Mouse (Mus musculus) thymus, adult 2 months (tissue): ENCODE results near the gene Ckb. TPM values are rescaled to one million over a fixed set of nuclear protein-coding genes. Genes with fewer than 3 reads are reported as not detected.

Experiments
- DNase-seq: peaks from one replicate; pipeline ENCODE4 v3.0.0; 2021
- H3K27ac ChIP-seq: fragments of 200-500 bp; 2 replicates; pipeline ENCODE4 v1.5.1; 2012; ENCODE audit warnings: low read length, control low read depth; ENCODE audit not compliant: control insufficient read depth, insufficient read depth
- H3K27me3 ChIP-seq: fragments of 200-500 bp; 2 replicates; pipeline ENCODE4 v1.6.1; 2012; ENCODE audit warnings: mild to moderate bottlenecking, low read length, moderate library complexity, mixed read lengths; ENCODE audit not compliant: control insufficient read depth, insufficient read depth
- H3K36me3 ChIP-seq: fragments of 200-500 bp; 2 replicates; pipeline ENCODE4 v1.6.1; 2012; ENCODE audit warnings: mild to moderate bottlenecking, low read length, moderate library complexity; ENCODE audit not compliant: control insufficient read depth, insufficient read depth
- H3K4me1 ChIP-seq: fragments of 200-500 bp; replicated peaks from 2 replicates; pipeline ENCODE4 v1.6.1; 2012; ENCODE audit warnings: low read length; ENCODE audit not compliant: control insufficient read depth, insufficient read depth
- H3K4me3 ChIP-seq: fragments of 200-500 bp; 2 replicates; pipeline ENCODE4 v1.5.1; 2012; ENCODE audit warnings: mild to moderate bottlenecking, low read length, control low read depth, moderate library complexity; ENCODE audit not compliant: control insufficient read depth, insufficient read depth
- CTCF ChIP-seq: fragments of 200-500 bp; IDR thresholded peaks from 2 replicates; pipeline ENCODE4 v1.5.1; 2012; ENCODE audit warnings: mild to moderate bottlenecking, control low read depth, low read length, moderate library complexity, borderline replicate concordance; ENCODE audit not compliant: control insufficient read depth, poor library complexity, insufficient read depth; ENCODE audit errors: extremely low read depth
- POLR2A ChIP-seq: fragments of 200-500 bp; IDR thresholded peaks from 2 replicates; pipeline ENCODE4 v1.6.1; 2012; ENCODE audit warnings: mild to moderate bottlenecking, low read length, control low read depth, moderate library complexity; ENCODE audit not compliant: control insufficient read depth, poor library complexity, insufficient read depth; ENCODE audit errors: extremely low read depth
- WGBS: fragments of 180-500 bp; shearing (Covaris S2); methylation state at CpG from one replicate; pipeline ENCODE4 v1.1.7; 2018; 5-methylcytosine and 5-hydroxymethylcytosine counted together
- polyA plus RNA-seq: library from polyadenylated mRNA; depleted of rRNA; stranded (reverse); fragments of >200 nt; gene quantifications from 2 replicates; pipeline ENCODE4 v1.2.3, GENCODE M21; 2012; rRNA removed

Ckb gene
- polyA plus RNA-seq, 1 experiment = 119 TPM

DNA sequence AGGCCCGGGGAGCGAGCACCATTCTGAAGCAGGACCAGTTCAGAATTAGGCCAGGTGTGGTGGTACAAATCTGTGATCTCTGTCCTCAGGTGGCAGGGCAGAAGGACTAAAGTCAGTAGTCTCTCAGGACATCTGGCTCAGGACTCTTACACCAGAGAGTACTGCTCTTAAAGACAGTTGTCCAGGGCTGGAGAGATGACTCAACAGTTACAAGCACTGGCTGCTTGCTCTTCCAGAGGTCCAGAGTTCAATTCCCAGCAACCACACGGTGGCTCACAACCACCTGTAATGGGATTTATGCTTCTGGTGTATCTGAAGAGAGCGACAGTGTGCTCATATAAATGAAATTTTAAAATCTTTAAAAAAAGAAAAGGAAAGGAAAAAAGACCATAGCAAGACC, 12.8 kb downstream of the Ckb start:
- TF ChIP-seq POLR2A = no peak
- TF ChIP-seq CTCF = no peak
- H3K27ac ChIP-seq = no peak overlapping the region
- WGBS = 97% methylated on average over 4 of the region's 4 CpGs
- H3K36me3 ChIP-seq = peaks cover 13% of the 10 kb centered on the region
- H3K27me3 ChIP-seq = no peaks in the 10 kb centered on the region
- no peak overlapping the region for H3K4me3 ChIP-seq
- DNase-seq = no peak
- no peaks in the 10 kb centered on the region for H3K4me1 ChIP-seq

- no peaks in the 10 kb centered on the region for H3K27me3 ChIP-seq
- no peaks in the 10 kb centered on the region for H3K4me1 ChIP-seq
- no peak for DNase-seq
- H3K27ac ChIP-seq = no peak overlapping the region
- no peak for TF ChIP-seq POLR2A
- no peak for TF ChIP-seq CTCF
- WGBS = 97% methylated on average over 11 of the region's 11 CpGs
- H3K36me3 ChIP-seq = peaks cover 22% of the 10 kb centered on the region
- no peak overlapping the region for H3K4me3 ChIP-seq
Measured at GRCm38 (mm10) chr12:111655695-111656094, 16.4 kb downstream of the Ckb start.

GRCm38 (mm10) chr12:111653434-111653833, 18.7 kb downstream of the Ckb start:
- DNase-seq = peak; percentile 56
- Histone ChIP-seq H3K27ac (no peak overlapping the region), H3K36me3 (peaks cover 35% of the 10 kb centered on the region), H3K27me3 (no peaks in the 10 kb centered on the region), H3K4me1 (no peaks in the 10 kb centered on the region), H3K4me3 (no peak overlapping the region)
- TF ChIP-seq POLR2A (no peak), CTCF (peak; percentile 77; the same call in 1 of the 2 replicates)
- 48% methylated on average over 3 of the region's 3 CpGs for WGBS

DNA sequence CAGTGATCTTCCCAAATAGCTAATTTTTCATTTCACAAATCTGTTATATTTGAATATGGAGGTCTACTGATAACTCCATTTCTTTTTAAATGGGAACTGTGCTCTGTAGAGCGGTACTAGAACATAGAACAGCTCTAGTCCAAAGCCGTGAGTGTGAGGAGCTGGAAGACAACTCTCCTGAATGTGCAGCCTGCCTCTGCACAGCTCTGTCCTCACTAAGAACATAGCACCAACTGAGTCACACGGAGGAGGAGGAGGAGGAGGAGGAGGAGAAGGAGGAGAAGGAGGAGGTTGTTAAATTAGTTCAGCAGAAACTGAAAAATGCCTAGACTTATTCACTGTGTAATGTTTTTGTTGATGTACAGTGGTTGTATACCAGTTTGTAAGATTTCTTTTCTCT, 19.2 kb downstream of the Ckb start:
- no peak for TF ChIP-seq CTCF
- TF ChIP-seq POLR2A = no peak
- Histone ChIP-seq H3K27ac (no peak overlapping the region), H3K4me3 (no peak overlapping the region), H3K36me3 (peaks cover 35% of the 10 kb centered on the region), H3K27me3 (no peaks in the 10 kb centered on the region), H3K4me1 (no peaks in the 10 kb centered on the region)
- no peak for DNase-seq
- 95% methylated on average over 3 of the region's 3 CpGs for WGBS

- Histone ChIP-seq H3K4me3 (no peak overlapping the region), H3K36me3 (peaks cover 47% of the 10 kb centered on the region), H3K27me3 (no peaks in the 10 kb centered on the region), H3K4me1 (no peaks in the 10 kb centered on the region), H3K27ac (no peak overlapping the region)
- no peak for TF ChIP-seq POLR2A
- peak; percentile 71; the same call in 1 of the 2 replicates for TF ChIP-seq CTCF
- WGBS = 73% methylated on average over 6 of the region's 6 CpGs
- peak; percentile 45 for DNase-seq
Measured at GRCm38 (mm10) chr12:111648061-111648645, 24.0 kb downstream of the Ckb start.

Other genes with a start within 250 kb of the Ckb start
- gene Tnfaip2, start 229.9 kb downstream of the Ckb start, polyA plus RNA-seq = 18.9 and 27.9 TPM in 2 replicates
- gene Gm266, start 186.5 kb downstream of the Ckb start, polyA plus RNA-seq = 1.4 and 1.8 TPM in 2 replicates
- gene Eif5, start 134.3 kb downstream of the Ckb start, polyA plus RNA-seq = 88.0 and 124 TPM in 2 replicates
- gene Mark3, start 97.8 kb downstream of the Ckb start, polyA plus RNA-seq = 45.9 and 47.7 TPM in 2 replicates
- 40.4 and 47.2 TPM in 2 replicates for gene Trmt61a, start 5.8 kb upstream of the Ckb start, polyA plus RNA-seq
- gene Bag5, start 40.9 kb upstream of the Ckb start, polyA plus RNA-seq = 12.8 and 16.6 TPM in 2 replicates
- 32.3 and 38.8 TPM in 2 replicates for gene Apopt1, start 40.9 kb upstream of the Ckb start, polyA plus RNA-seq
- gene Klc1, start 86.5 kb upstream of the Ckb start, polyA plus RNA-seq = 79.5 and 85.0 TPM in 2 replicates
- gene Xrcc3, start 141.5 kb upstream of the Ckb start, polyA plus RNA-seq = 22.1 and 29.0 TPM in 2 replicates
- 36.6 and 46.4 TPM in 2 replicates for gene Zfyve21, start 141.8 kb upstream of the Ckb start, polyA plus RNA-seq
- gene Ppp1r13b, start 235.8 kb upstream of the Ckb start, polyA plus RNA-seq = 28.1 and 30.1 TPM in 2 replicates